Mouse (Mus musculus) CH12.LX (cell line): ENCODE measurements at regions not wholly inside any gene's neighbourhood (a gene's known extent, or its start where the extent isn't known, plus 50 kb on each side); places are given as distances from the start of the nearest gene placed in this dataset.

Source experiments
- DNase-seq: peaks from one replicate; pipeline ENCODE4 v3.0.0-alpha.2; 2013; ENCODE audit errors: extremely low read depth
- H3K27ac ChIP-seq: 2 replicates; pipeline ENCODE4 v1.5.1; 2012; ENCODE audit warnings: low read depth, mild to moderate bottlenecking, control low read depth, moderate library complexity; ENCODE audit not compliant: insufficient read depth
- H3K27me3 ChIP-seq: replicated peaks from 2 replicates; pipeline ENCODE3; 2012; ENCODE audit warnings: inconsistent platforms
- H3K36me3 ChIP-seq, 2 experiments: replicated peaks in 1 of 2; 2 replicates each; pipeline versions ENCODE3 to v1.6.1; 2012; ENCODE audit warnings: inconsistent platforms in 1 of 2, low read length in 1 of 2, mild to moderate bottlenecking in 1 of 2, mixed read lengths in 1 of 2, moderate library complexity in 1 of 2; ENCODE audit not compliant: control insufficient read depth in 1 of 2, insufficient read depth in 1 of 2
- H3K4me1 ChIP-seq, 2 experiments: 2 replicates each; pipeline ENCODE4 v1.6.1; 2012; ENCODE audit warnings: inconsistent platforms in 1 of 2, moderate library complexity in 1 of 2; ENCODE audit not compliant: insufficient read depth in 2 of 2, control insufficient read depth in 1 of 2
- H3K4me2 ChIP-seq: 2 replicates; pipeline ENCODE4 v1.6.1; 2012; ENCODE audit warnings: low read depth, mild to moderate bottlenecking, control low read depth; ENCODE audit not compliant: poor library complexity, insufficient read depth, severe bottlenecking
- H3K4me3 ChIP-seq, 3 experiments: fragments of 150-350 bp in 1 of 3; sonication (generic) in 1 of 3; replicated peaks in 1 of 3; 2 replicates each; pipeline versions ENCODE3 to v1.5.1; 2011 to 2012; ENCODE audit warnings: low read depth in 2 of 3, low read length in 2 of 3, mild to moderate bottlenecking in 2 of 3, moderate library complexity in 2 of 3, control low read depth in 1 of 3, improper control_type of control experiment in 1 of 3, inconsistent platforms in 1 of 3, mixed read lengths in 1 of 3; ENCODE audit not compliant: poor library complexity in 1 of 3
- H3K79me2 ChIP-seq: replicated peaks from 2 replicates; pipeline ENCODE4 v1.6.1; 2012; ENCODE audit warnings: mild to moderate bottlenecking, moderate library complexity; ENCODE audit not compliant: control insufficient read depth, poor library complexity, insufficient read depth, severe bottlenecking; ENCODE audit errors: extremely low read depth
- H3K9ac ChIP-seq: 2 replicates; pipeline ENCODE4 v1.6.1; 2012; ENCODE audit warnings: low read depth, mild to moderate bottlenecking, control low read depth, moderate library complexity; ENCODE audit not compliant: insufficient read depth
- H3K9me3 ChIP-seq: replicated peaks from 2 replicates; pipeline ENCODE3; 2012; ENCODE audit warnings: low read length, inconsistent platforms, mixed read lengths
- CHD1 ChIP-seq: IDR thresholded peaks from 2 replicates; pipeline ENCODE4 v1.6.1; 2012; ENCODE audit warnings: low read depth, low read length, improper control_type of control experiment, inconsistent platforms
- E2F4 ChIP-seq: IDR thresholded peaks from 2 replicates; pipeline ENCODE4 v1.6.1; 2011; ENCODE audit warnings: low read depth, low read length, improper control_type of control experiment; ENCODE audit not compliant: insufficient replicate concordance
- EP300 ChIP-seq: IDR thresholded peaks from 2 replicates; pipeline ENCODE4 v1.6.1; 2011; ENCODE audit warnings: low read length, improper control_type of control experiment
- ETS1 ChIP-seq: conservative IDR thresholded peaks from 2 replicates; pipeline ENCODE4 v1.6.1; 2012; ENCODE audit warnings: low read depth, mild to moderate bottlenecking, inconsistent platforms, low read length, improper control_type of control experiment, moderate library complexity
- GABPA ChIP-seq: IDR thresholded peaks from 2 replicates; pipeline ENCODE4 v1.6.1; 2012; ENCODE audit warnings: low read depth, low read length, improper control_type of control experiment, inconsistent platforms; ENCODE audit not compliant: insufficient replicate concordance
- HCFC1 ChIP-seq: IDR thresholded peaks from 2 replicates; pipeline ENCODE4 v1.6.1; 2012; ENCODE audit warnings: low read depth, mild to moderate bottlenecking, inconsistent platforms, low read length, improper control_type of control experiment
- KAT2A ChIP-seq: IDR thresholded peaks from 2 replicates; pipeline ENCODE4 v1.6.1; 2012; ENCODE audit warnings: low read length, improper control_type of control experiment, inconsistent platforms; ENCODE audit not compliant: insufficient replicate concordance
- MAFK ChIP-seq: IDR thresholded peaks from 2 replicates; pipeline ENCODE4 v1.6.1; 2011; ENCODE audit warnings: low read length, improper control_type of control experiment; ENCODE audit not compliant: insufficient replicate concordance
- MAZ ChIP-seq: IDR thresholded peaks from 2 replicates; pipeline ENCODE4 v1.6.1; 2012; ENCODE audit warnings: low read depth, mild to moderate bottlenecking, inconsistent platforms, low read length, improper control_type of control experiment, moderate library complexity
- NRF1 ChIP-seq: IDR thresholded peaks from 2 replicates; pipeline ENCODE4 v1.6.1; 2014; ENCODE audit warnings: low read depth, mild to moderate bottlenecking, inconsistent platforms, low read length, improper control_type of control experiment, moderate library complexity
- POLR2A ChIP-seq: IDR thresholded peaks from 2 replicates; pipeline ENCODE4 v1.6.1; 2011; ENCODE audit warnings: low read depth, mild to moderate bottlenecking, improper control_type of control experiment, low read length
- POLR2AphosphoS2 ChIP-seq: IDR thresholded peaks from 2 replicates; pipeline ENCODE4 v1.6.1; 2011; ENCODE audit warnings: low read depth, low read length, improper control_type of control experiment
- SIN3A ChIP-seq: IDR thresholded peaks from 2 replicates; pipeline ENCODE4 v1.6.1; 2012; ENCODE audit warnings: low read length, improper control_type of control experiment, inconsistent platforms
- TBP ChIP-seq: conservative IDR thresholded peaks from 2 replicates; pipeline ENCODE4 v1.6.1; 2011; ENCODE audit warnings: low read depth, low read length, improper control_type of control experiment
- USF1 ChIP-seq: IDR thresholded peaks from 2 replicates; pipeline ENCODE4 v1.6.1; 2014; ENCODE audit warnings: low read depth, mild to moderate bottlenecking, inconsistent platforms, low read length, improper control_type of control experiment
- ZKSCAN1 ChIP-seq: IDR thresholded peaks from 2 replicates; pipeline ENCODE4 v1.6.1; 2012; ENCODE audit warnings: low read depth, inconsistent platforms, low read length, improper control_type of control experiment, borderline replicate concordance
- ZMIZ1 ChIP-seq: IDR thresholded peaks from 2 replicates; pipeline ENCODE4 v1.6.1; 2012; ENCODE audit warnings: low read depth, mild to moderate bottlenecking, inconsistent platforms, low read length, improper control_type of control experiment
- dilution Hi-C: fragments of 300-500 bp; cut with MboI; formaldehyde crosslinking; loops from 2 replicates; pipeline ENCODE4 v1.14.3; 2020; ENCODE audit warnings: low sequenced_read_pairs; ENCODE audit not compliant: extremely low pct_unique_long_range_greater_than_20kb, extremely low pct_ligation_motif_present
- in situ Hi-C: fragments of 300-500 bp; cut with MboI; formaldehyde crosslinking; loops from 3 replicates; pipeline ENCODE4 v1.14.3; 2019; ENCODE audit warnings: low sequenced_read_pairs, low pct_ligation_motif_present, low pct_unique_long_range_greater_than_20kb, mixed read lengths

GRCm38 (mm10) chr14:87217042-87217441 is 76.0 kb upstream of the Diaph3 start:
- Histone ChIP-seq H3K36me3 (no peaks in the 10 kb centered on the region), H3K4me1 (peaks cover 0 to 15% of the 10 kb centered on the region in 2 experiments; a peak in 2 of 4 replicates), H3K9me3 (no peaks in the 10 kb centered on the region), H3K4me2 (no peak overlapping the region), H3K79me2 (no peaks in the 10 kb centered on the region), H3K27me3 (no peaks in the 10 kb centered on the region), H3K27ac (no peak overlapping the region), H3K4me3 (no peak overlapping the region), H3K9ac (no peak overlapping the region)
- dilution Hi-C loops (no loop called here), in situ Hi-C loops (no loop called here)
- no peak for DNase-seq
- TF ChIP-seq SIN3A, result no peak
- TF ChIP-seq GABPA, result no peak
- TF ChIP-seq USF1, result no peak
- no peak for TF ChIP-seq ZKSCAN1
- no peak for TF ChIP-seq CHD1
- no peak for TF ChIP-seq HCFC1
- no peak for TF ChIP-seq MAFK
- TF ChIP-seq EP300, result no peak
- no peak for TF ChIP-seq POLR2AphosphoS2
- no peak for TF ChIP-seq TBP
- TF ChIP-seq KAT2A, result no peak
- no peak for TF ChIP-seq POLR2A
- TF ChIP-seq ZMIZ1, result no peak
- TF ChIP-seq MAZ, result no peak

GRCm38 (mm10) chr14:87219975-87220374 is 78.9 kb upstream of the Diaph3 start:
- Histone ChIP-seq H3K4me1 (peaks cover 0 to 3% of the 10 kb centered on the region in 2 experiments; a peak in 1 of 4 replicates), H3K9me3 (no peaks in the 10 kb centered on the region), H3K27ac (no peak overlapping the region), H3K9ac (no peak overlapping the region), H3K27me3 (no peaks in the 10 kb centered on the region), H3K4me2 (no peak overlapping the region), H3K79me2 (no peaks in the 10 kb centered on the region), H3K4me3 (no peak overlapping the region), H3K36me3 (no peaks in the 10 kb centered on the region)
- DNase-seq, result no peak
- in situ Hi-C loops (no loop called here), dilution Hi-C loops (no loop called here)
- TF ChIP-seq EP300 (no peak), NRF1 (no peak), ETS1 (no peak), E2F4 (no peak)
